Mouse (Mus musculus): ENCODE measurements around the gene Scg2. TPM values are rescaled to one million over a fixed set of nuclear protein-coding genes. Genes with fewer than 3 reads are reported as not detected.

The Scg2 gene
- 0.55 and 0.88 TPM in 2 replicates for polyA plus RNA-seq (2015; fragmentation: Nextera tagmentation; extraction: Ambion mirVana)

DNA sequence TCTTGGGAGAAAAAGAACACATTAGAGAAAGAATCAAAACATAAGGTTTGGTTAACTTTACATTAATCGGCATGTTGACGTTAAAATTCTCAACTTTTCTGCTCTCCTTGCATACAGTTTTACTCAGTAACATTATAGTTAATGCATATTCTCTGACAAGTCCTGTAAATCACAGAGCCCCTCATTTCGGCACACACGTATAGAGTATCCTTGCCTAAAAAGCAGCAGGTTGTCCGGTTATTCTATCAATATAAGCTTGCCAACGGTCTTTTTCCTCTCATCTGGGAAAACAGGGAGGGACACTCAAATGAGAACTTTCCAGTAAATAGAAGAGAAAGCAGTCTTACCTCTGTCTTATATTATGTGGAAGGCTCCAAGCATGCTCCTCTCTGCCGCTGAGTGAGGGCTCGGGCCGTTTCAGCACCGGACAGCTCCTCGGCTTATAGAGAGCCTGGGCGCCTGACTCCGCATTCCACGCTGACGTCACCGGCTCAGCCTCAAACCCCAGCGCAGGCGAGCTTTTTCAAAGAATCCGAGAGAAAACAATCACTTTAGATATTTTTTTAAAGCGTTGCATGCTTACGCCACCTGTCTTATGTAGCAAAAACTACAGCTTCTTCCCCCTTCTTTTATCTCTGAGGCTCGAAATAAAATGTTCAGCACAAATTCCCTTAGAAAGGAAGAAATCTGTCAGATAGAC lies at the start of gene Scg2:
Gene Scg2, minus strand, starts transcription at position 512 of the 700 bp plus-strand sequence.
- Histone ChIP-seq H3K4me2 (replicated peaks; ENCODE audit: low read depth, low read length) (no peak within 1 kb of the TSS), H3K4me1 (ENCODE audit: insufficient read depth, low read depth, low read length) (no peaks in the 10 kb centered on the region), H3K4me3 (ENCODE audit: low read depth, low read length) (no peak within 1 kb of the TSS), H3K9me3 (ENCODE audit: low read length) (no peaks in the 10 kb centered on the region), H3K27ac (ENCODE audit: low read length) (no peak within 1 kb of the TSS), H3K36me3 (ENCODE audit: insufficient read depth, low read length) (no peaks in the 10 kb centered on the region), H3K9ac (replicated peaks; ENCODE audit: low read depth) (no peak within 1 kb of the TSS), H3K27me3 (replicated peaks; ENCODE audit: insufficient read depth, low read length) (no peaks in the 10 kb centered on the region)
- 16% methylated on average over 22 of the region's 22 CpGs for WGBS
- ATAC-seq: peak; percentile 91
- peak; percentile 26 for TF ChIP-seq CTCF (IDR thresholded peaks at IDR 0.05)
- no peak for TF ChIP-seq EP300 (IDR thresholded peaks at IDR 0.05)
- peak; percentile 89 for DNase-seq (ENCODE audit: low spot score)

DNA sequence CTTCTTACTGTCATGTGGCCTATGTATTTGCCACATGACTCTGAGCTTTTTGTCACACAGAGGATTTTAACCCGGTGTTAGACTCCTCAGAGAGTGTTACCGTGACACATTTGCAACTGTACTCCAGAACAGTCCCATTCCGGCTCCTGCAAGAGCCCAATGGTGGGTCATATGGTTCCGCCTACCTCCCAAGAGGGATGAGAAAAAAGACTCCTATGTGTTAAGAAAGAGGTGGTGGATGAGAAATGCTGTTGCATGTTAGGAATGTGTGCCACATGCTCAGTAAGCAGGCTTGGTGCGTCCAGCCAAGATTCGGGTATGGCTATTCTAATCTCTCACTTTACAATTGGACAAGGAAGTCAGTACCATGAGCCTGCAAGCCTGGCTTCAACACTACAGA lies 45.6 kb upstream of the Scg2 start:
- ATAC-seq (no peak), DNase-seq (ENCODE audit: low spot score) (no peak)
- Histone ChIP-seq H3K9me3 (ENCODE audit: low read length) (no peaks in the 10 kb centered on the region), H3K4me3 (ENCODE audit: low read depth, low read length) (no peak overlapping the region), H3K9ac (replicated peaks; ENCODE audit: low read depth) (no peak overlapping the region), H3K36me3 (ENCODE audit: insufficient read depth, low read length) (no peaks in the 10 kb centered on the region), H3K4me2 (replicated peaks; ENCODE audit: low read depth, low read length) (no peak overlapping the region), H3K4me1 (ENCODE audit: insufficient read depth, low read depth, low read length) (no peaks in the 10 kb centered on the region), H3K27ac (ENCODE audit: low read length) (no peak overlapping the region), H3K27me3 (replicated peaks; ENCODE audit: insufficient read depth, low read length) (no peaks in the 10 kb centered on the region)
- TF ChIP-seq CTCF (IDR thresholded peaks at IDR 0.05) (no peak), EP300 (IDR thresholded peaks at IDR 0.05) (no peak)
- 80% methylated on average over 6 of the region's 6 CpGs for WGBS

GRCm38 (mm10) chr1:79470856-79471255 lies 30.9 kb upstream of the Scg2 start:
- TF ChIP-seq CTCF (IDR thresholded peaks at IDR 0.05) (no peak), EP300 (IDR thresholded peaks at IDR 0.05) (no peak)

GRCm38 (mm10) chr1:79469871-79470270 lies 30.0 kb upstream of the Scg2 start:
- H3K4me2 ChIP-seq (replicated peaks; ENCODE audit: low read depth, low read length): no peak overlapping the region
- TF ChIP-seq CTCF (IDR thresholded peaks at IDR 0.05) (no peak), EP300 (IDR thresholded peaks at IDR 0.05) (no peak)
- H3K9ac ChIP-seq (replicated peaks; ENCODE audit: low read depth): no peak overlapping the region
- 81% methylated on average over 5 of the region's 5 CpGs for WGBS
- no peaks in the 10 kb centered on the region for H3K9me3 ChIP-seq (ENCODE audit: low read length)
- no peaks in the 10 kb centered on the region for H3K4me1 ChIP-seq (ENCODE audit: insufficient read depth, low read depth, low read length)
- no peak for ATAC-seq
- no peak overlapping the region for H3K4me3 ChIP-seq (ENCODE audit: low read depth, low read length)
- no peaks in the 10 kb centered on the region for H3K27me3 ChIP-seq (replicated peaks; ENCODE audit: insufficient read depth, low read length)
- no peaks in the 10 kb centered on the region for H3K36me3 ChIP-seq (ENCODE audit: insufficient read depth, low read length)
- no peak for DNase-seq (ENCODE audit: low spot score)
- H3K27ac ChIP-seq (ENCODE audit: low read length): no peak overlapping the region

More at GRCm38 (mm10) chr1:79470856-79471255, 30.9 kb upstream of the Scg2 start:
- H3K9me3 ChIP-seq (ENCODE audit: low read length): no peaks in the 10 kb centered on the region
- H3K27me3 ChIP-seq (replicated peaks; ENCODE audit: insufficient read depth, low read length): no peaks in the 10 kb centered on the region
- no peaks in the 10 kb centered on the region for H3K4me1 ChIP-seq (ENCODE audit: insufficient read depth, low read depth, low read length)
- H3K36me3 ChIP-seq (ENCODE audit: insufficient read depth, low read length): no peaks in the 10 kb centered on the region
- H3K9ac ChIP-seq (replicated peaks; ENCODE audit: low read depth): no peak overlapping the region
- ATAC-seq (no peak), DNase-seq (ENCODE audit: low spot score) (no peak)
- H3K27ac ChIP-seq (ENCODE audit: low read length): no peak overlapping the region
- 65% methylated on average over 2 of the region's 2 CpGs for WGBS
- H3K4me3 ChIP-seq (ENCODE audit: low read depth, low read length): no peak overlapping the region
- H3K4me2 ChIP-seq (replicated peaks; ENCODE audit: low read depth, low read length): no peak overlapping the region

GRCm38 (mm10) chr1:79466585-79466984 lies 26.7 kb upstream of the Scg2 start:
- DNase-seq (ENCODE audit: low spot score) (no peak), ATAC-seq (no peak)
- Histone ChIP-seq H3K27me3 (replicated peaks; ENCODE audit: insufficient read depth, low read length) (no peaks in the 10 kb centered on the region), H3K4me2 (replicated peaks; ENCODE audit: low read depth, low read length) (no peak overlapping the region), H3K36me3 (ENCODE audit: insufficient read depth, low read length) (no peaks in the 10 kb centered on the region), H3K9me3 (ENCODE audit: low read length) (no peaks in the 10 kb centered on the region), H3K27ac (ENCODE audit: low read length) (no peak overlapping the region), H3K4me3 (ENCODE audit: low read depth, low read length) (no peak overlapping the region), H3K9ac (replicated peaks; ENCODE audit: low read depth) (no peak overlapping the region), H3K4me1 (ENCODE audit: insufficient read depth, low read depth, low read length) (no peaks in the 10 kb centered on the region)
- TF ChIP-seq EP300 (IDR thresholded peaks at IDR 0.05) (no peak), CTCF (IDR thresholded peaks at IDR 0.05) (no peak)
- WGBS: 23% methylated on average over 3 of the region's 3 CpGs

DNA sequence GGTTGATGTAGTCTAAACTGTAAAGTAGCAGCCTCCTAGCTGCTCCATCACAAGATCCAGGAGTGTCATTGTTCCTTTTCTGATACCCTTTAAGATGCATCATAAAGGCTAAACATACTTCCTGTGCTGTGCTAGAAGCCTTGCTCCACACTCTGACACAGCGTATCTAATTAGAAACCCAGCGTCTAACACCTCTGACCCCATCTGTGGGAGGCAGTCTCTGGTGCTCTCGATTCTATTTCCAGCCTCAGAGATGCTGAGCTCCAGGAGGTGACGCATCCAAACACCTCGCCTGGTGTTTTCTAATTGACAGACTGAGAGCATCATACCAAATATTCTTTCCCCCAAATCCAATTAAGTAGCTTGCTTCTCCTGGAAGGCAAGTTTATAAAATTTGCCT lies 18.6 kb upstream of the Scg2 start:
- no peak overlapping the region for H3K4me3 ChIP-seq (ENCODE audit: low read depth, low read length)
- no peak for ATAC-seq
- no peaks in the 10 kb centered on the region for H3K4me1 ChIP-seq (ENCODE audit: insufficient read depth, low read depth, low read length)
- no peak overlapping the region for H3K27ac ChIP-seq (ENCODE audit: low read length)
- DNase-seq (ENCODE audit: low spot score): no peak
- H3K9ac ChIP-seq (replicated peaks; ENCODE audit: low read depth): no peak overlapping the region
- TF ChIP-seq EP300 (IDR thresholded peaks at IDR 0.05) (no peak), CTCF (IDR thresholded peaks at IDR 0.05) (no peak)
- 39% methylated on average over 5 of the region's 5 CpGs for WGBS
- no peak overlapping the region for H3K4me2 ChIP-seq (replicated peaks; ENCODE audit: low read depth, low read length)
- no peaks in the 10 kb centered on the region for H3K36me3 ChIP-seq (ENCODE audit: insufficient read depth, low read length)
- no peaks in the 10 kb centered on the region for H3K9me3 ChIP-seq (ENCODE audit: low read length)
- H3K27me3 ChIP-seq (replicated peaks; ENCODE audit: insufficient read depth, low read length): no peaks in the 10 kb centered on the region

Data from lung, postnatal 0 days (tissue).